Mouse (Mus musculus): ENCODE results near the gene Csf1.

Csf1 gene

DNA sequence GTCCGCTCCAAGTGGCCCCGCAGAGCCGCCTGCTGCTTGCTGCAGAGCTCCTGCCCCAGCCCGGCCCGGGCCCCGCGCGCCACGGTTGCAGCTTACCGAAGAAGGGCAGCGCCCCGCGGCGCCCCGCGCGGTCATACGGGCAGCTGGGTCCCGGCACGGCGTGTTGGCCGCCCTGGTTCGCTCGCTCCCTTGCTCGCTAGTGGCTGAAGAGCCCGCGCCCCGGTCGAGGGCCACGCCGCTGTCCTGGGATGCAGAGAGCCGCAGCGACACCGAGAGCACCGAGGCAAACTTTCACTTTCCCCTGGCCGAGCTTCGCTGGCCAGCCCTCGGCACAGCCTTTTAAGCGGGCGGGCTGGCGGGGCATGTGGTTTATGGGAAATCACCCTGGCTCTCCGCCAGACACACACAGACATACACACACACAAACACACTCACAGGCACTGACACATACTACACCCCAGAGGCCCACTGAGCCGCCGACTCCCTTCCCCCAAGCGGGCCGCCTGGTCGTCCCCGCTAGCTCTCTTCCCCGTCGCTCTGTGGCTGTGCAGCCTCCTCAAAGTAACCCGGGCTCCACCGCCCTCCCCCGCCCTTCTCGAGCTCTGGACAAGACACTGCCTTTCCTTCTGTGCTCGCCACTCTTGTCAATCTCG lies at the start of gene Csf1:
TSS of gene Csf1 (minus strand) at position 541 of the 653 bp plus-strand sequence.
- DNase-seq = peak; percentile 76

DNA sequence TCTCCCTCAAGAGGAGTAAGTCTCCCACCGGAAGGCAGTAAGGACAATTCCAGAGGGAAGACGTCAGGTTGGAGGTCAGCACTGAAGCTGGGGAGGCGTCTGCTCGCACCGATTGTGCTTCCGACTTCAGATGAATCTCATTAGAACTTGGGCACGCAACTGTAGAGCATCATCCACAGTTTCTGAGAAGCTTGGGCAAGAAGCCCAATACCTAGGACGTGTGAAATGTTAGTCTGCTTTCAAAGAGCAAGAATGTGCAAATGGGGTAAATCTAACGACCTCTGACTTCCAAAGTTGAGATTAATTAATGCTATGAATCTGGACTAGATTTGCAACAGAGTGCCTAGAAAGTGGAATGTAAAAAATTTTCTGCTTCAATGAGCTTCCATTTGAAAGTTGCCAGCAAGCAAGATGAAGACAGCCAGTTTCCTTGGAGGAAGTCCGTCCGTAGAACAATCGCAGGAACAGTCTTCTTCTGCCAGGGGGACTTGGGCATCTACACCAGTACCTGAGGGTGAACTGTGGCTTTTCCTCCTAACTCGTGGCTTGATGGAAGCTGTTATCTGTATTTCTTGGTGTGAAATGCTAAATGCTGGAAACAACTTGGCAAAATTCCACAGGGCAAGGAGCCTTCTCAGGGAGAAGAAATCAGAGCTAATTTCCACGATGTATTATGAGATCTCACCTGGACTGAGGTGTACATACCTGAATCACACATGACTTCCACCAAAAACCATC lies 47.9 kb upstream of the Csf1 start:
- DNase-seq = no peak

DNA sequence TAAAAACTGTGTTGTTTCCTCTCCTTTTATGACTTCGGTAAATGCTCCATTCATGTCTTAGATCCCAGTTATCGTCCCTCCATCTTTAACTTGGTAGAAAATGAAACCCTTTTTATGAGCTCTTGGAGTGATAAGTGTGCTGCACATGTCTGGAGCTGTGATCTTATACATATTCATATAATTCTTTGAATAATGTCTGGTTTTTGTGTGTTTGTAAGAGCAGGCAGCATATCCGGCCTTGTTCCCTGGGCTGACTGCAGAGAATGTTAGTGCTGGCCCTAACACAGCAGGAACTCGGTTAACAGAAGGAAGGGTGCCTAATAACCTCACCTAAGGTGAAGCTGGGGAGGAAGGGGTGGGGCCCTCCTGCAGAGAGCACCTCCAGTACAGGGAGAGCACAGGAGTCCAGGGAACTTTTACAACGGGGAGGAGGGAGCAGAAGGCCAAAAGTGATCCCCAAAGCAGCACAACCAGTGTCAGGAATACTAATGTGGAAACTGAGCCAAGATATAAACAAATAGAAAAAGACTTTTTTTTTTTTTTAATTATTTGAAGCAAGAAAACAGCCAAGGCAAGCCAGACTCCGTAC lies 47.2 kb upstream of the Csf1 start:
- DNase-seq = no peak

DNA sequence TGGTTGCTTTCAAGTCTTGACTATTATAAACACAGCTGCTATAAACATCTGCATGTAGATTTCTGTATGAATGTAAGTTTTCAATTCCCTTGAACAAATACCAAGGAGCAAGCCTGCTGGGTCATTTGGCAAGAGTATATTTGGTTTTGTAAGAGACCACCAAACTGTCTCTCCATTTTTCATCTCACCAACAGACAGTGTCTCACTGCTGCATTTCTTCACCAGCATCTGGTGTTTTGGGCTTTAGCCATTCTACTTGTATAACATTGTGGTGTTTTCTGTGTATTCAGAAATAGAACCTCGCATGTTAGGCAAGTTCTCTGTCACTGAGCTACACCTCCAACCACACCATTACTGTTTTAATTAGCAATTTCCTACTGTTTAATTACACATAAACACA lies 46.6 kb upstream of the Csf1 start:
- DNase-seq = no peak

DNA sequence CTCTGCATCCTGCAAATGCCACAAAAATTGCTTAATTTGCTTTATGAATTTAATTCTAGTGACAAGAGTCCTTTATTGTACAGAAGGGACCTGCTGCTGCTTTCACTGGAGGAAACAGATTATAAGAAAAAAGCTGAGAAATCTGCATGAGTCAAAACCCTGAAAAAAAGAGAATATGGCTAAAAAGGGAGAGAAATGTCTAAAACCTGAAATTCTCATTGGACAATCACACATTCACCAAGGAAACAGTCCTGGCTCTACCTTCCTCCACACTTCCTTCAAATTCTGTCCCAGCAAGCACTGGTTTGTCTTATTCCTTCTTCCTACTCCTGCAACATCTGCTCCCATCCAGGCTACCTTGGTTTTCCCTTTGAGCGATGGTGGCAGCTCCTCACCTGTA lies 44.5 kb upstream of the Csf1 start:
- no peak for DNase-seq

DNA sequence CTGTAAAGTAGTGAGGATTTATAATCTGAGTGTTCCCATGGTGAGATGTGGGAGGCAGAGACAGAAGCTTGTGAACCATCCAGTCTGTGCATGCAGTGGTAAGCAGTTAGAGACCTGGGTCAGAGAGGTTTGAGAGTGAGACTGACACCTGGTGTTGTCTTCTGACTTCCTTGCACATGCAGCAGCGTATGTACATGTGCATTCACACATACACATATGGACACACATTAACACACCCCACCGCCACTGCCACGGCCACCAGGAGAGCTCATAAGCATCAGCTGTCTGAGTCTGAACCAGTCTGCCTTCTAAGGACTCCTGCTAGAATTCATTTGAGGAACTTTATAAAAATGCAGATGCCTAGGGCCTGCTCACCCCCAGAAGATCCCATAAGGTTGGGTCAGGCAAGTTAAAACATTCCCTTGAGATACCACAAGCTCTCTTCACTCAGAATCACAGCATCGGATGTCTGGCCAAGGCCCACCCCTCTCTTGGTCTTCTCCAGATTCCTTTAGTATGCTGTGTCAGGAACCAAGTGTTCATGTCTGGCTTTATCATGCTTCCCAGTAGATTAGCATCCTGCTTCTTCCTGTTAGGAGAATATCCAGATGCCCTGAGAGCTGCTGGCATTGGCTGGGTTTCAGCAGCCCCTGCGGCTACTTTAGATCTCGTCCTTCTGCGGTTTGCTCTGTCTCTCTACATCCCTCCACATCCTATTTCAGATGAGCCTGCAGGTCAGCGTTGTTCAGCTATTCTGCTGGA lies 42.1 kb upstream of the Csf1 start:
- no peak for DNase-seq

DNA sequence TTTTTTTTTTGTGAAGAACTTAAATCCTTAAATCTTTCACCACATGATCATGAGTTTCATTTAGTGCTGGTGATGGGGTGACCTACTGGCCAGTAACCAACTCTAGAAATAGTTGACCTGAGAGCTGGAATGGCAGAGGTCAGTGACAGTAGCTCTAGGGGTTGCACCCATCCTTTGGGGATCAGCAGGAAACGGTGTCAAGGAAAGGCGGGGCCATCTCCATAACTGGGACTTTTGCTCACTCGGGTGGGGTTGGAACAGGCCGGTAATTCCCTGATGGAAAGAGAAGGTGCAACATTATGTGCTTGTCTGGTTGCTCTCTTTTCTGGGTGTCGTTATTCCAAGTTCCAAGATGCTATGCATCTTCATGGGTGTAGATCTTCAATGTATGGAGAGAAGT lies 38.7 kb upstream of the Csf1 start:
- no peak for DNase-seq

DNA sequence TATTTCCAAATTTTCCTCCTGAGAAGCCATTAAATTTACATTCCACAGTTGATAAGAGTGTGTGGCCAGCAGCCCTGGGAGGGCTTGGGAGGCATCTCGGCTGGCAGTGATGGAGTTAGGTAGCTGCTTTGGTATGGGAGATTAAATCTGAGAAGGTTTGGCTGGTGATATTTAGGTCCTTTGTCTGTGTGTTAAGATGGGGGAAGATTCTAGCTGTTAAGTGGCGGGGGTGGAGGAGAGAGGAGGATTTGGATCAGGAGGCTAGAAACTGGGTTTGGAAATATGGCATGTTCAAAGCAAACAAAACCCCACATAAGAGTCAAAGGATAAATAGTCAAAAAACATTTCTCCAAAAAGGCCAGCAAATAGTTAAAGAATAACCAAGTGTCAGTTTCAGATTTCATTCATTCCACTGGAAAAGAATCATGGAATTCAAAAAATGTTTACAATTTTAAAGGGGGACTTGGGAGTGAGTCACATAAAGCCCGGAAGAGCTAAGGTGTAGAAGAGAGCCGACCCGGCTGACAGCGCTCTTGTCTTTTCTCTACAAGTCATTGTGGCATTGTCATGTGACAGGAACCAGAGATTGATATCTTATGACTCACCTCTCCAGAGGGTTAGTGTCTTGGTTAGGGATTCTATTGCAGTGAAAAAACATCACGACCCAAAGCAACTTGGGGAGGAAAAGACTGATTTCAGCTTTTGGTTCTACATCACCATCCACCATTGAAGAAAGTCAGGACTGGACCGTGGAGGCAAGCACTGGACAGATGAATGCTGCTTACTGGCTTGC lies 36.1 kb upstream of the Csf1 start:
- no peak for DNase-seq

DNA sequence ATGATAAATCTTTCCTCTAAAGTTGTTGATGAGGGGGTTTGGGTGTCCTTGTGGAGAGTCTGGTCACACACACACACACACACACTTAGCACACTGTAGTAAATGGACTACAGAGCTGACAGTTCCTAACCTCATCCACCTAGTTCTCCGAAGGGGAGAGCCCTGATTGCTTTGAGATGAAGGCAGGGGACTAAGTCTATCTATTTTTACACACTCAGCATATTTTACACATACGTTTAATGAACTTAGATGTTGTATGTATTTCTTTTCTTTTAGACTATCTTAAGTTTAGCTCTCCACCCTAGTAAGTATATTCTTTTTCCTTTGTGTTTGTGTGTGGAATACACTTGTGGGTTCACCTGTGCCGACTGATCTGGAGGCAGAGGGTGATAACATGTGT lies 34.6 kb upstream of the Csf1 start:
- DNase-seq = no peak

DNA sequence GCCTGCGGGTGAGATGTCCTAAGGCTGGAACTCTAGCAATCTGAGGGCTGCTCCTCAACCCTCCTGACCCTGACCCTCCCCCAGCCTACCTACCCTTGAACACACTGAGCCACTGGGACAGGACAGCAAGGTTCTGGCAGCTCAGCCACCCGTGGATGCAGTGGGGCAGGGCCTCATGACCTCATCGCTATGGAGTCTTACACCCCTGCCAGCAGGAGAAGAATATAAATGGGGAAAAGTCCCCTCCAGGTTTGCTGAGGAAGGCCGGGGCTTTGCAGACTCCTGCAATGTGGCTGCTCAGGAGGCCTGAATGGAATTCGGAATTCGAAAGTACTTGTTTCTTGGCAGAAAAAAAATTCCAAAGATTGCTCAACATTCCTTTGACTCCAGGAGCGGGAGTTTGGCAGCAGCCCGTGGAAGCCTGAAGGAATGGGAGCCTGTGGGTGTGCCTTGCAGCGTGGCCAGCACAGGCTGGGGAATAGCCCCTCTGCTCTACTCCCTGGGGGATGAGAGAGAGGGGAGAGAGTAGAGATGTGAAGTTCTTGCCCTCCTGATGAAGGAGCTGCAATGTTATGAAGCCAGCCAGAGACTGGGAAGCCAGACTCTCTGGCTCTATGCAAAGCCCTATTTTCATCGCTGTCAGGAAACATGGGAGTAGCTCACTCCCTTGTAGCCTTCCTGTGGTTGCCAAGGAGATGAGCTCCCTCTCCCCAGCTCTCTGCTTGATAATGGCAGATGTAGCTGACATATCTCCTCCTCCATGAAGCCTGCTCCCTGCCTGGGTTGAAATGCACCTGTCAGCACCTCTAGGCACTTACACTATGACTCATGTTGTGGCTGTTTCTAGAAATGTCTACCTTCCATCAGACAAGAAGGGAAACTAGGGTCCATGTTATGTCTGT lies 33.3 kb upstream of the Csf1 start:
- no peak for DNase-seq

DNA sequence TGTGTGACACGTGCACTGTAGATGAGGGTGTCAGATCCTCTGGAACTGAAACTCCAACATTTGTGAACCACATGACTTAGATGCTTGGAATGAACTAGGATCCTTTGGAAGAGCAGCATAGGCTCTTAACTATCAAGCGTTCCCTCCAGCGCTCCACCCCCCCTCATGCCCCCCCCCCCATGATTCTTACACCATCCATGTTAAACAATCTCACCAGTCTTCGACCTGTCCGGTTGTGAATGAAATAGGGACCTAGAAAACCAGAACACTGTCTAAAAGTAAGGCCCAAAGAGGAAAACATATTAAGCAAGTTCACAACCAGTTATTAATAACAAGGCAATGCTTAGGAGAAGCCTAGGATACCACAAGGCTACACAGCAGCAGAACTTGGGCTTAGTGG lies 32.5 kb upstream of the Csf1 start:
- DNase-seq = no peak

DNA sequence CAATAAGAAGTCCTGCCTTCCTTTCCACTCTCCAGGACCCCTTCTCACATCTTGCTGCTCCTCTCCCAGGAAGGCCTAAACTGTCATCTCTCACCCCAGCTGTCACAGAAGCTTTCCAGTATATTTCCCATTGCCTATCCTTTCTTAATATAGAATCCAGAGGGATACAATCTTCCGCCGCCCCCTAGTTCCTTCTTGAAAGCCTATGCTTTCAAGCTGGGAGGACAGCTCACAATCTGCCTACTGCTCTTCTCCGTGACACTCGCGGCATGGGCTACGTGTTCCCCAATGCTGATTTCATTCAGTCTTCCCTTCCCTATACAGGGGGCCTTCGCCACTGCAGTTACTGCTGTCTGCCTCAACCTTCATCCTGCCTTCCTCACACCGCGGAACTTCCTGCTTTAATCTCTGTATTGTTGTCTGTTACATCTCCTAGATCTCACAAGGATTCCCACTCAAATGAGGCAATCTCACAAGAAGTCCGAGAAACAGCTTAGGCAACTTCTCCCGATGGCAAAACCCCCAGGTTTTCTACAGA lies 30.6 kb upstream of the Csf1 start:
- no peak for DNase-seq

DNA sequence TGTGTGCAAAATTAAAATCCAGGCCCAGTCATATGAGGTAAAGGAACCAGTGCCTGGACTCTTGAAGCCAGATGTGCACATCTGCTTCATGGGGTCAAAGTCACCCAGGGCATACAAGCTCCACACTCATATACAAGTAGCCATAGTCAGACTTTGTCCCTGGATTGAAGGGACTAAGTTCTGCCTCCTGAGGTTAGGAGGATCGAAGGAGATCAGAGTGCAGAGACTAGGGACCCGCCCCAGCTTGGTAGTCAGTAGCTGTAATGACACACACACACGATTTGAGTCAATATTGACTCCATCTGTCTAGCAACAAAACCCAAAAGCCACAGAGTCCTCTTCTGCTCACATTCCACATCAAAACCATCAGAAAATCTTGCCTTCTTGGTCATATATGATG lies 30.0 kb upstream of the Csf1 start:
- no peak for DNase-seq

DNA sequence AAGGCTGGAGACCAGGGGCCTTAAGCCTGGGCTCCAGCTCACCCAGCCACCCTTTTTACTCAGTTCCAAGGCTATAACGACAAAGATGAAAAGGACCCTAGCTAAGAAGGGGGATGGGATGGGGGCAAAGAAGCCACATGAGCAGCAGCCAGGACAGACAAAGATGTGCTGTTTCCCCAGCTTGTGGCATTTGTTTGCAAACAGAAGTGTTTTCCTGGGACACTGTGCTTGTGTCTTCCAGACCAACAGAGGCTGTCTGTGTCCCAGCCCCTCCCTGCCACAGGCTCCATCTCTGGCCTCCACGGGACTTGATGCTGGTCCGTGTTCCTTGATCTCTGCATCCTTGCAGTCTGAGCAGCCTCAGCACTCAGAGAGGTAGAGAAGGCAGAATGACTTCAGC lies 28.6 kb upstream of the Csf1 start:
- DNase-seq = peak; percentile 8

DNA sequence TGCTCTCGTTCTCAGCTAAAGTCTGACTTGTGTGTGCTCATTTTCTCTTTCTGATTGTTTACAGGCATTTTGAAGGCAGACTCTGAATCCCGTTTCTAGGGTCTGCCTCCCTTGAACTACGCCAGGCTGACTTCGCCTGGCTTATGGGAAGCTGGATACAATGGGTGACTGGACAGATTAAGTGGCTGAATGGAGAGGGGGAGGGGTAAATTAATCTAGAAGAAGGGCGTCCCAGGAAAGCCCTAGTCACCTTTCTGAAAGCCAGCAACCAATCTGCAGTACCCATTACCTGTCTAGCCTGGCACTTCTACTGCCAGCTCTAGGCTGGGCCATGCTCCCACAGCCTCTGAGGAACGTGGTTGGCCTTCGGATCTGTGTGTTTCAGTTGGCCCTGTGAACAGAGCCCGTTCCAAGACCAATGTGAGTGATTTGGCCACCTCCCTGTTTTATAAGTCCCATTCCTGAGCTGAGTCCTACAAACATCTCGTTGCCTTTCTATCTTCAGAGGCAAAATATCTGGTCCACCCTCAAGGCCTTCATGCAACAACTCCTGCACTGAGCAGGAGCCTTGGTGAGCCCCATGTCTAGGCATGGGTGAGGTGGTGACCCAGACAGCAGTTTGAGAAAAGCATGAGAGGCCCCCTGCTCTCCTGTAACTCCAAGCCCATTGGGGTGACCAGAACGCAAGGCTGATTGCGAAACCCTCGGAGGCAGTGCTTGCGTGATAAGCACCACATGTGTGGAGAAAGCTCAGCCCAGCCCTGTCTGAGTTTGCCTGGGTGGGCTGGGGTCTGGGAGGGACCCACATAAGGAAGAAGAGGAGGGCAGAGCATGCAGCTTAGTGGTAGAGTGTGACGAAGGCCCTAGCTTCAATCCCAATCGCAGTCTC lies 27.6 kb upstream of the Csf1 start:
- DNase-seq = no peak

DNA sequence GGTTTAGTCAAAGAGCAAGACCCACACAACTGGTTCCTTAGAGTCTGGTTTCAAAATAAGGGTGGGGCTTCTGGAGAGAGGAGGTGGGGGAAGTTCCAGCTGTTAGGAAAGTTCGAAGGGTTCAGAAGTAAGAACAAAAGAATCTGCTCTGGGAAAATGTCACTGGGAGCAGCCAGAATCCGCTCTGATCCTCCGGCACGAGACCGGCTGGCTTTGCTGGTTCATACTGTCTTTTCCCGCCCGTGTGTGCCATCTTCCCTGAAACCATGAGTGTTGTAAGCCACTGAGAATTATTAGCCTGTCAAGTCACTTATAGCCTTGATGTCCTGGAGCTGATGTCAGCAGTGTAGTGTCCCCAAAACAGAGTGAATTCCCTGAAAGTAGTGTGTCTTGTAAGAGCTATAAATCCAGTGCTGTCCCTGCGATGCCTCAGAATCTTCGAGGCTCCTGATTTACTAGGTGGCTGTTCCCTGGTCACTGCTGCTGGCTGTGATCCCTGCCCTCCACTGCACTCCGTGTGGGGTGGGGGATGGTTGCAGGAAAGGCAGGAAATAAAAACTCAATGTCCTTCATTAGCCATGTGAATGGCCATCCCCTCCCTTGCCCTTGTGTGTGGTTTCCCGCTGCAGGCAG lies 26.8 kb upstream of the Csf1 start:
- no peak for DNase-seq

DNA sequence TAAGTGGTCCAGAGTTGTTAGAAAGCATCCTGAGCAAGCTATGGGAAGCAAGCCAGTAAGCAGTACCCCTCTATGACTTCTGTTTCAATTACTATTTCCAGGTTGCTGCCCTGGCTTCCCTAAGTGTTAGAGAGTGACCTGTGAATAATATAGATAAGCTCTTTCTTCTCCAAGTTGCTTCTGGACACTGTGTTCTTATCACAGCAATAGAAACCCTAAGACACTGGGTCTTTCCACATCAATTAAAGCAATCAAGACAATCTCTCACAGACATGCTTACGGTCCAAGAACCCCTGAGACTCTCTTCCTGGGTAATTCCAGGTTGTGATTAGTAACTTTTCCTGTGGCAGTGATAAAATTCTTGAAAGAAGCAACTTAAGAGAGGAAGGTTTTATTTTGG lies 26.1 kb upstream of the Csf1 start:
- DNase-seq = no peak

DNA sequence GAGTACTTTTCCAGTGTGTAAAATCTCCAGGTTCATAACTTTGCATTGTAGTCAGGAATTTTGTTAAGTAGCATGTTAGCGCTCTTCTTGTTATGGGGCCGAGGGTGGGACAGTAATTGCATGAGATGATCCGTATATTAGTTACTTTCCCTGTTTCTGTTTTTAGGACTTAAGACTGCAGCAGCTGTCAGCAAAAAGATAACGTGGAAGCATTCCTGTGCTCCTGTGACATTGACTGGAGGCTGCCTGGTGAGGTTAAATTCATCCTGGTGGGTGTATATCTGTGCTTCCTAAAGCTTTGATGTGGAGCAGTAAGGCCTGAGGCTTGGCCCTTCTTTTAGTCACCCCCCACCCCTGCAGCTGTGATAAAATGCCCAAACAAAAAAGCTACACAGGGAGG lies 25.3 kb upstream of the Csf1 start:
- no peak for DNase-seq

DNA sequence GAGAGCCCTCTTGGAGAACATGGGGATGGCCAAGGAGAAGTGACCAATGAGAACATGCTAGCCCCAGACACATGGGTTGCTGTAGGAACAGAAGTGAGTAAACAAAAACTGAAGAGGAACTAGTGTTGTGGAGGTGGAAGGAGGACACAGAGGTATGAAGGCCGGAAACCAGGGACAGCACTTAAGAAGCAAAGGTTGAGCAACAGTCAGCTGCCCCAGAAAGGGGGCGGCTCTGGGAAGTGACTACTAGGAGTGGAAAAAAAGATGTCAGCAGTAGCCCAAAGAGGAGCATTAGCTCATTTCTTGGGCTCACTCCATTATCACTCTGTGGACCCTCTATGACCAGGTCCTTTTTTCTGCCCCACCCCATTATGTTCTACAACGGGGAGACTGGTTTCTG lies 23.0 kb upstream of the Csf1 start:
- no peak for DNase-seq

DNA sequence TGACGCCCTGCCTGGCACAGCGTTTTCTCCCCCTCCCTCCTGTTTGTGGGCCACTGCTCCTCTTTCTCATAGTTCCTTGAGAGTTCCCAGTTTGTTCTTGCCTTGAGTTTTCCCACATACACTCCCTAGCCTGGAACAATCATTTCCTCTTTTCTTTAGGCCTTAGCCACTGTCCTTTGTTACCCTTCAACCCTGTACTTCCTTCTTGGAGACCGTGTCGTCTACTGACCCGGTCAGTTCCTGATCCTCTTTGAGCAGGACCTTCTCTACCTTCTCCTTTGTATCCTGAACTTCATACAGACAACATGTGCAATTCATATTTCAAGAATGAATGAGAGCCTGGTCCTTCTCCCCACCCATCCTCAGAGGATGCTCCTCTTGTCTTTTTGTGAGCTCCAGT lies 21.0 kb upstream of the Csf1 start:
- no peak for DNase-seq
